Mouse (Mus musculus) spleen, adult 2 months (tissue): ENCODE measurements around the gene Chfr. TPM values are rescaled to one million over a fixed set of nuclear protein-coding genes. Genes with fewer than 3 reads are reported as not detected.
"Not testable (repeated sequence)": the region's sequence is repeated elsewhere in the genome, so short reads cannot be mapped to it uniquely, and the experiment has no call there.

Source experiments
- DNase-seq, 2 experiments: peaks; one replicate each; pipeline versions ENCODE4 v3.0.0 to v3.0.0-alpha.2; 2012 to 2021; ENCODE audit warnings: low spot score in 2 of 2, low read depth in 1 of 2
- H3K27ac ChIP-seq: fragments of 200-500 bp; 2 replicates; pipeline ENCODE4 v1.5.1; 2012; ENCODE audit warnings: low read length, inconsistent platforms; ENCODE audit not compliant: insufficient read depth
- H3K27me3 ChIP-seq: fragments of 200-500 bp; 2 replicates; pipeline ENCODE4 v1.6.1; 2012; ENCODE audit warnings: mild to moderate bottlenecking, moderate library complexity, low read length, inconsistent platforms; ENCODE audit not compliant: control insufficient read depth, insufficient read depth
- H3K36me3 ChIP-seq: fragments of 200-500 bp; 2 replicates; pipeline ENCODE4 v1.6.1; 2012; ENCODE audit warnings: mild to moderate bottlenecking, low read length, inconsistent platforms; ENCODE audit not compliant: control insufficient read depth, insufficient read depth
- H3K4me1 ChIP-seq: fragments of 200-500 bp; 2 replicates; pipeline ENCODE4 v1.6.1; 2011; ENCODE audit warnings: inconsistent platforms; ENCODE audit not compliant: control insufficient read depth, insufficient read depth, insufficient read length
- H3K4me3 ChIP-seq: fragments of 200-500 bp; 2 replicates; pipeline ENCODE4 v1.5.1; 2011; ENCODE audit warnings: mild to moderate bottlenecking, inconsistent platforms; ENCODE audit not compliant: insufficient read depth, insufficient read length; ENCODE audit errors: extremely low read depth
- CTCF ChIP-seq: fragments of 200-500 bp; IDR thresholded peaks from 2 replicates; pipeline ENCODE4 v1.5.1; 2011; ENCODE audit warnings: mild to moderate bottlenecking, inconsistent platforms; ENCODE audit not compliant: insufficient read depth, insufficient read length, insufficient replicate concordance; ENCODE audit errors: extremely low read depth
- POLR2A ChIP-seq: fragments of 200-500 bp; IDR thresholded peaks from 2 replicates; pipeline ENCODE4 v1.6.1; 2011; ENCODE audit warnings: low read depth, low read length, inconsistent platforms
- WGBS: fragments of 180-500 bp; shearing (Covaris S2); methylation state at CpG from one replicate; pipeline ENCODE4 v1.1.7; 2018; 5-methylcytosine and 5-hydroxymethylcytosine counted together
- polyA plus RNA-seq: library from polyadenylated mRNA; depleted of rRNA; stranded (reverse); fragments of >200 nt; gene quantifications from 2 replicates; pipeline ENCODE4 v1.2.3, GENCODE M21; 2012

Chfr gene
- polyA plus RNA-seq, 1 experiment: 59.3 TPM

DNA sequence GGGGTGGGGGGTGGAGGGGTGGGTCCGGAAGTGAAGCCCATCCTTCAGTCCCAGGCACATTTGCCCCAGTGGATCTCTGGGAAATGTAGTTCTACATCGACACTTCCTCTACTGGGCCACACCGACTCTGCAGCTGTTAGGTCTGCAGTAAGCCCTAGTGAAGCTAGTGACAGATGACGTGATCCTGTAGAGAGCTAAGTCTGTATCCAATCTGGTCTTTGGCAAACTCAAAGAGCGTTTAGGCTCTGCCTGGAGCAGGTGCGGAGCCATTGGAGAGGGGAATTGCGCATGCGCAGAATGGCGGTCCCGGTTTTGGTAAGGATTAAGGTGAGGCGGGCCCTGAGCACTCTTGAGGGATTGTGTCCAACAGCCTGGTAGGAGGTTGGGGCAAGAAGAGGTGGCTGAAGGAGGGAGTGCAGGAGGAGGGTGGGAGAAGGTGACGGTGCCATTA lies 25.6 kb upstream of the Chfr start, which contains the start of gene Zfp605:
Gene Zfp605, plus strand, starts transcription at position 102 of the 451 bp plus-strand sequence.
- peaks cover 5% of the 10 kb centered on the region for H3K36me3 ChIP-seq
- H3K4me1 ChIP-seq: peaks cover 4% of the 10 kb centered on the region
- peak; percentile 74 to 76 for DNase-seq
- H3K27ac ChIP-seq: peak within 1 kb of the TSS; percentile 77
- H3K4me3 ChIP-seq: peak within 1 kb of the TSS; percentile 67
- H3K27me3 ChIP-seq: no peaks in the 10 kb centered on the region
- WGBS: 1% methylated on average over 12 of the region's 12 CpGs
- TF ChIP-seq CTCF (no peak), POLR2A (no peak)

DNA sequence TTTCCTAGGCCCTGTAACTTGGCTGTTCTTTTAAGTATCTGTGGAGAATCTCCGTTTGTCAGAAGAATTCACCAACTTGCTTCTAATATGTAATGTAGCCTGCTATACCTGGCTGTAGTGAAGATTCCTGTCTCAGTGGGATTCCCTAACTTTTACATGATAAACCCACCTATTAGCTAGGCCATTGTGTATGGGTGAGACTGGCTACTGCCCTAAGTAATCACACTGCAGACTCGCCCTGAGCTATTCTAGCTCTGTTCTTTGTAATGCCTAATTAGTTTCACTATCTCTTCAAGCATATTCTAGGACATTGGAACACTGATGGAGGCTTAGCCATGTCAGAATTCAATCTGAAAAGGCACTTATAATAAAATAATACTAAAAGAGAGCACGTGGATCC lies 13.3 kb upstream of the Chfr start:
- DNase-seq, H3K27ac ChIP-seq, H3K4me1 ChIP-seq, H3K36me3 ChIP-seq, H3K27me3 ChIP-seq, H3K4me3 ChIP-seq: not testable (repeated sequence)
- 89% methylated on average over 3 of the region's 3 CpGs for WGBS

DNA sequence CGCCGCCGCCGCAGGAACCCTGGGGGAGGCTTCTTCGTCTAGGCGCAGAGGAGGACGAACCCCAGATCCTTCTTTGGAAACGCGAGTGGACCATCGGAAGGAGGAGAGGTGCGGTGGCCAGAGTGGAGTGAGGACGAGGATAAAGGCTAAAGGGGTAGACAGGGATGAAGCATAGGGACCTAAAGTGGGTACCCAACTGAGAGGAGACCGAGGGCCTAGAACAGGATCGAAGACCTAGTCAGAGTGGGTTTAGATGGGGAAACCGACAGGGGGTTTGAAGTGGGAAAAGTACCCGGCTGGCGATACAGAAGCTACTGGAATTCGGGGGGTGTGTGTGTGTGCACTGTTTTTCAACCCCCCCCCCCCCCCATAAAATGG lies 434 bp downstream of the Chfr start:
- 4% methylated on average over 18 of the region's 18 CpGs for WGBS
- peaks cover 3% of the 10 kb centered on the region for H3K36me3 ChIP-seq
- no peak for TF ChIP-seq POLR2A
- TF ChIP-seq CTCF: no peak
- DNase-seq: no peak
- peak overlapping the region; percentile 76 for H3K27ac ChIP-seq
- no peaks in the 10 kb centered on the region for H3K4me1 ChIP-seq
- peak overlapping the region; percentile 88 for H3K4me3 ChIP-seq
- no peaks in the 10 kb centered on the region for H3K27me3 ChIP-seq

GRCm38 (mm10) chr5:110137816-110138215 lies 2.2 kb downstream of the Chfr start:
- TF ChIP-seq CTCF: no peak
- no peak for TF ChIP-seq POLR2A
- Histone ChIP-seq H3K36me3 (peaks cover 7% of the 10 kb centered on the region), H3K27ac (no peak overlapping the region), H3K4me1 (no peaks in the 10 kb centered on the region), H3K27me3 (no peaks in the 10 kb centered on the region), H3K4me3 (no peak overlapping the region)
- 99% methylated on average over 3 of the region's 3 CpGs for WGBS
- no peak for DNase-seq

GRCm38 (mm10) chr5:110139325-110139724 lies 3.7 kb downstream of the Chfr start:
- DNase-seq: no peak
- Histone ChIP-seq H3K27me3 (no peaks in the 10 kb centered on the region), H3K36me3 (peaks cover 12% of the 10 kb centered on the region), H3K4me1 (no peaks in the 10 kb centered on the region), H3K4me3 (no peak overlapping the region), H3K27ac (no peak overlapping the region)
- TF ChIP-seq POLR2A: no peak
- TF ChIP-seq CTCF: no peak
- 90% methylated on average over 3 of the region's 3 CpGs for WGBS

DNA sequence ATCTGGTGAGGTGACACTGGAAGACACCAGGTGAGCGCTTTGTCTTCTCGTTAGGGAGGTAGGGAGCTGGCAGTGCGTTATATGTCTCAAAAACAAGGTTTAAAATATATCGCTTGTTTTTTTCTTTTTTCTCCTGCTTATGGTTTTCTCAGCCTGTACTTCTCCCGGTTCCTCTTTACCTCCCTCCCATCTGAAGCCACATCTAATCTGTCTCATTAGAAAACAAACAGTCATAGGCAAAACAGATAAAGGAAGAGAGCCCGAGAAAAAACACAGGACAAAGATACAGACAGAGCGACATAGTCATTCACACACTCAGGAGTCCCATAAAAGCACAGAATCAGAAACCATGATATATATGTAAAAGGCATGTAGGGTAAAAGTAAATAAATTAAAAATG lies 4.8 kb downstream of the Chfr start:
- Histone ChIP-seq H3K27ac (no peak overlapping the region), H3K27me3 (no peaks in the 10 kb centered on the region), H3K4me3 (no peak overlapping the region), H3K4me1 (no peaks in the 10 kb centered on the region), H3K36me3 (peaks cover 18% of the 10 kb centered on the region)
- TF ChIP-seq POLR2A (no peak), CTCF (no peak)
- WGBS: 91% methylated on average over 7 of the region's 7 CpGs
- no peak for DNase-seq

GRCm38 (mm10) chr5:110142309-110142708 lies 6.7 kb downstream of the Chfr start:
- 82% methylated on average over 2 of the region's 2 CpGs for WGBS
- Histone ChIP-seq H3K27me3 (no peaks in the 10 kb centered on the region), H3K27ac (no peak overlapping the region), H3K36me3 (peaks cover 24% of the 10 kb centered on the region), H3K4me1 (no peaks in the 10 kb centered on the region), H3K4me3 (no peak overlapping the region)
- DNase-seq: no peak
- TF ChIP-seq CTCF: no peak
- TF ChIP-seq POLR2A: no peak
